Mouse (Mus musculus) frontal cortex, postnatal 36 days (tissue): ENCODE data around the gene Zfp953.
A peak's percentile ranks its signal among the peaks of the same experiment; 100 is the strongest.
"Not testable (repeated sequence)": the region's sequence is repeated elsewhere in the genome, so short reads cannot be mapped to it uniquely, and the experiment has no call there.

Source experiments
- DNase-seq, 2 experiments: peaks; one replicate each; pipeline ENCODE4 v3.0.0; 2022; ENCODE audit warnings: low spot score in 2 of 2

Zfp953 gene

DNA sequence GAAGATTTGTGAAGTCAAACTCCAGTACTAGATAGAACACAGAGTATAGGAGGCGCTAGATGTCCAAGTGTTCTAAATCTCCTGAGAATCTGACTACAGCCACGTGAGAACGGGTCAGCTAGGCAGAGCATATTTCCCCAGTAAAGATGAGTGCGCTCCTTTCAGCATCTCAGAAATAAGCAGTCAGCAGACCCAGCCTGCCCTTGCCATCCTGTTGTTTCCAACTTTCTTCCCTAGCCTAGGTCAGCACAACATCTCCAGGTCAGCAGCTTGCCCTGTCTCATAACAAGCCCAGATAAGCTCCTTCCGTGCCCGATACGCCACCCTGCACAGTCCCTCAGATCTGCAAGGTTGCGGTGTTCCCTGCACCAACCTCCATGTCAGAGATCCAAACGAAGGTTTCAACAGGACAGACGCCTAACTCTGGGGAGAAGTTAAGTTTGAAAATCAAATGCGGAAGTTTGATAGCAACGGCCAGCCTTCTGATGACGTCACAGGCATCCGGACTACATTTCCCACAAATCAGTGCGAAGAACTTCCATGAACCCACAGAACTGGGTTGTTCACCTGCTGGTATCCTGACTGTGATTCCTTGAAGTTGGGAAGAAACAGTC is at the start of gene Zfp953, which contains the start of gene Gm28044:
TSS of gene Zfp953 (minus strand) at position 475 of the 614 bp plus-strand sequence.
TSS of gene Gm28044 (minus strand) at position 406 of the 614 bp plus-strand sequence.
- DNase-seq: peak; percentile 91 to 96

DNA sequence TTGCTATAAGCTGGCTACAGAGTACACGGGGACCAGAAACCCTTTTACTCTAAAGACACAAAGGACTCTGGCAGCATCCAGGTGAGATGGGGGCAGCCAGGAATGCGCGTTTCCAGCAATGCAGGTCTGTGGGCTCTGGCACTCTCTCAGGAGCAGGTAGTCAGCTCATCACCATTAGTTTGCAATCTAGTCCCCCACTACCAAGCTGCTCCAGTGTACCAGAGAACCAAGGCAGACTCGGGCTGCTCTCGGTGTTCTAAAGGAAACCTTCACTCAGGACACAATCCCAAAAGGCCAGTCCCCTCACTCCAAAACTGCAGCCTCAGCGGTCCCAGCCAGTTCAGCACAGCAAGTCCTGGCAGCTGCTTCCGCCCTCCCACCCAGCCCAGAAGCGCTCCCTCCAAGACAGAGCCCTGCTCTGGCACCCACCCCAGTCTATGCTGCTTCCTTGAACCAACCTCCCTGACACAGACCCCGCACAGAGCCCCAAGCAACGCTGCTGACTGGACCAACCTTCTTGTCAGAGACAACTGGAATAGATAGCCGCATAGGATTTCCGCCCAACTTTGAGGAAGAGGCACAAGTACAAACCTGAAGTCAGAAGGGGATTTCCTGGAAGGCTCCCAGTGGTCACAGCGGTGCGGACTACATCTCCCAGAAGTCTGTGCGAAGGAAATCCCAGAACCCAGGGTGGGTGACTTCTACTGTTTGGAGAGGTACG is 38.9 kb upstream of the Zfp953 start, which contains the start of gene Zfp429:
TSS of gene Zfp429 (minus strand) at position 637 of the 721 bp plus-strand sequence.
- DNase-seq: peak; percentile 72 to 79

DNA sequence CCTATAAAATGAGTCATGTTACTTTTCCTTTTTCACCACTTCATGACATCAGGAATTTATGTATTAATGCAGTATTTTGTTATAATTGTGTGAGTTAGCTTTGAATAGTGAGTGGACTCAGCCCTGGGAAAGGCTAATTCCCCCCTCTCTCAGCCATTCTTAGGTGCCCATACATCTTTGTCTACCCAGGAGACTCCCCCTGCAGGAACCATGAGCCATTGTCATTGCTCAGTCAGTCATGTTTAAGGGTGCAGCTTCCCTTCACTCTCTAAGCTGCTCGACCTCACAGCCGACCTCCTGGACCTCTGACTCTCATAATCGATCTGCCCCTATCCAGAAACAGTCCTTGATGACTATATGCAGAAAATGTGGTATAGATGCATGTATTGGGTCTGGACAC is 15.8 kb upstream of the Zfp953 start:
- DNase-seq: not testable (repeated sequence)

DNA sequence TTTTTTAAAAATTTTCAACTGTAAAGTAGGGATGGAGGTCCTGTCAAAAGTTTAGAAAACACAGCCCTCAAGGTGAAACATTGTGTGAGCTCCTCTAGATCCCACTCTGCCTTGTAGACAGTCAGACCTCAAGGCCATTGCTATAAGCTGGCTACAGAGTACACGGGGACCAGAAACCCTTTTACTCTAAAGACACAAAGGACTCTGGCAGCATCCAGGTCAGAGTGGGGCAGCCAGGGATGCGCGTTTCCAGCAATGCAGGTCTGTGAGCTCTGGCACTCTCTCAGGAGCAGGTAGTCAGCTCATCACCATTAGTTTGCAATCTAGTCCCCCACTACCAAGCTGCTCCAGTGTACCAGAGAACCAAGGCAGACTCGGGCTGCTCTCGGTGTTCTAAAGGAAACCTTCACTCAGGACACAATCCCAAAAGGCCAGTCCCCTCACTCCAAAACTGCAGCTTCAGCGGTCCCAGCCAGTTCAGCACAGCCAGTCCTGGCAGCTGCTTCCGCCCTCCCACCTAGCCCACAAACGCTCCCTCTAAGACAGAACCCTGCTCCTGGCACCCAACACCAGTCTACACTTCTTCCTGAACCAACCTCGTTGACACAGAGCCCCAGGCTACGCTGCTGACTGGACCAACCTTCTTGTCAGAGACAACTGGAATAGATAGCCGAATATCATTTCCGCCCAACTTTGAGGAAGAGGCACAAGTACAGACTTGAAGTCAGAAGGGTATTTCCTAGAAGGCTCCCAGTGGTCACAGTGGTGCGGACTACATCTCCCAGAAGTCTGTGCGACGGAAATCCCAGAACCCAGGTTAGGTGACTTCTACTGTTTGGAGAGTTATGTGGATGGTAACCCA is 14.9 kb upstream of the Zfp953 start, which contains the start of the genes Gm28041 and Zfp456:
TSS of gene Gm28041 (minus strand) at position 684 of the 862 bp plus-strand sequence.
TSS of gene Zfp456 (minus strand) at position 761 of the 862 bp plus-strand sequence.
- peak; percentile 44 to 63 for DNase-seq

DNA sequence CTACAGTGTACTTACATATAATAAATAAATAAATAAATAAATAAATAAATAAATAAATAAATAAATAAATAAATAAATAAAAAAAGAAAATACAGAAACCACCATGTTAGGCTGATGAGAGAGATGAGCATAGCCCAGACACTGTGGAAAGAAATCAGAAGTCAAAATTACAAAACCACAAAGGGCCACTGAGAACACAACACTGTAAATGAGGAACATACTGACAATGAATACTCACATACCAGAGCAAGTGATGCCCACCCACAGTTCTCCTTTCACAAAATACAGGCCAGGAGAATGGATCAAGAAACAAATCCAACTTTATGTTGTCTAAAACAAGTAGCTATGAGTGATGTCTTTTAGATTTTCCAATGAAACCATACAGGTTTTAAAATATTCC is 8.6 kb downstream of the Zfp953 start:
- no peak for DNase-seq

DNA sequence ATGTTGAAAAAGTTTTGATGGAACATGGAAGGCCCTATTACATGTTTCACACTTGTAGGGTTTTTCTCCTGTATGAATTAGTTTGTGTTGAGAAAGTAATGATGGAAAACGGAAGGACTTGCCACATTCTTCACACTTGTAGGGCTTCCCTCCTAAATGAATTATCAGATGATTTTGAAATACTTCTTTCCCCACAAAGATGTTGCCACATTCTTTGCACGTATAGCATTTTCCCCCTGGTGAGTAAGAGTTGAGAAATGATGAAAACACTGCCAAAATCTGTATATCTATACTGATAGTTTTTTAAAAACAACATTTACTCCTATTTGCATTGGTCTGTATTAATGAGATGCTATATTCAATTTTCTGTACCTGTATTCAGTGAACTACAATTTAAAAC is 17.0 kb downstream of the Zfp953 start:
- no peak for DNase-seq

DNA sequence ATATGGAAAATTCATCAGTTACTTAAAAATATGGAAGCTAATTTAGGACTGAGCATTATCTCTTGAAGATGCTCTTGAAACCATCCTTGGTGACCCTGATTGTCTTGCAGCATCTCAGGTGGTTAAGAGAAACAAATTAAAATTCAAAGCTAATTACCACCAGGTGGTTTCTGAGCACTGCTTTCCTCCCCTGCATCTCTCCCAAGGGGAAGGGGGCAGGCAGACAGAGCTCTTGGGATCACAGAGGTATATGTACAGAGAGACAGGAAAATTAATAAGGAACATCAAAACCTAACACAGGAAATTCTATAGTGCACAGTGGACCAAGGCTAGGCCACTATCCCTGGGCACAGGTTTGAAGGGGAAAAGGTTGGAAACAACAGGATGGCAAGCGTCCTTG is 27.5 kb downstream of the Zfp953 start:
- peak in 1 of 2 experiments; percentile 1 for DNase-seq

DNA sequence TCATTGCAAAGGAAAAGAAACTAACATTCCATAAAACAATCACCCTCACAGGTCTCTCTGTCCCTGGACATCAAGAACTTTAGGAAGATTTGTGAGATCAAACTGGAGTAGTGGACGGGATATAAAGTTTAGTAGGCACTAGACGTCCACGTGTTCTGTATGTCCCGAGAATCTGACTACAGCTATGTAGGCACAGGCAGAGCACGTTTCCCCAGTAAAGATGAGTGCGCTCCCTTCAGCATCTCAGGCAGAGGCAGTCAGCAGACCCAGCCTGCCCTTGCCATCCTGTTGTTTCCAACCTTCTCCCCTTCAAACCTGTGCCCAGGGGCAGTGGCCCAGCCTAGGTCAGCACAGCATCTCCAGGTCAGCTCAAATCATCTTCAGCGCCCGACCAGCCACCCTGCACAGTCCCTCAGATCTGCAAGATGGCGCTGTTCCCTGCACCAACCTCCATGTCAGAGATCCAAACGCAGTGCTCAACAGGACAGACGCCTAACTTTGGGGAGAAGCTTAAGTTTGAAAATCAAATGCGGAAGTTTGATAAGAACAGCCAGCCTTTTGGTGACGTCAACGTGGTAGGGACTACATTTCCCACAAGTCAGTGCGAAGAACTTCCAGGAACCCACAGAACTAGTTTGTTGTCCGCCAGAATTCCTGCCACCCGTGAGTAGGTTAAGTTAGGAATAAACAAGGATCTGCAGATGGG is 28.2 kb downstream of the Zfp953 start, which contains the start of gene Zfp595:
TSS of gene Zfp595 (minus strand) at position 552 of the 706 bp plus-strand sequence.
- DNase-seq: peak; percentile 78 to 92

DNA sequence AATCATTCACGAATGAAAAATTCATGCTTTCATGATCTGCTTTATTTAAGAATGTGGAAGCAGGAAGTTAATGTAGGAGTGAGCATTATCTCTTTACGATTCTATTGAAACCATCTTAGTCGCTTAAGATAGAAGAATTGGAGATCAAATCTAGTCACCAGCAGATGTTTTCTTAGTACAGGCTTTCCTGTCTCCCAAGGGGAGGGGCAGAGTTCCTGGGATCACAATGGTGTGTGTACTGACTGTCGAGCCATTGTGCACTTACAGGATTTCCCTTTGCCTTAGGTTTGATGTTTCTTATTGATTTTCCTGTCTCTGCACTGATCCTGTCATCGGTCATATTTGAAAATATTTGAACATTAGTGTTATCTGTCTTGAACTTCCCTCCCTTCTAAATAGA is 53.7 kb downstream of the Zfp953 start:
- DNase-seq: no peak

DNA sequence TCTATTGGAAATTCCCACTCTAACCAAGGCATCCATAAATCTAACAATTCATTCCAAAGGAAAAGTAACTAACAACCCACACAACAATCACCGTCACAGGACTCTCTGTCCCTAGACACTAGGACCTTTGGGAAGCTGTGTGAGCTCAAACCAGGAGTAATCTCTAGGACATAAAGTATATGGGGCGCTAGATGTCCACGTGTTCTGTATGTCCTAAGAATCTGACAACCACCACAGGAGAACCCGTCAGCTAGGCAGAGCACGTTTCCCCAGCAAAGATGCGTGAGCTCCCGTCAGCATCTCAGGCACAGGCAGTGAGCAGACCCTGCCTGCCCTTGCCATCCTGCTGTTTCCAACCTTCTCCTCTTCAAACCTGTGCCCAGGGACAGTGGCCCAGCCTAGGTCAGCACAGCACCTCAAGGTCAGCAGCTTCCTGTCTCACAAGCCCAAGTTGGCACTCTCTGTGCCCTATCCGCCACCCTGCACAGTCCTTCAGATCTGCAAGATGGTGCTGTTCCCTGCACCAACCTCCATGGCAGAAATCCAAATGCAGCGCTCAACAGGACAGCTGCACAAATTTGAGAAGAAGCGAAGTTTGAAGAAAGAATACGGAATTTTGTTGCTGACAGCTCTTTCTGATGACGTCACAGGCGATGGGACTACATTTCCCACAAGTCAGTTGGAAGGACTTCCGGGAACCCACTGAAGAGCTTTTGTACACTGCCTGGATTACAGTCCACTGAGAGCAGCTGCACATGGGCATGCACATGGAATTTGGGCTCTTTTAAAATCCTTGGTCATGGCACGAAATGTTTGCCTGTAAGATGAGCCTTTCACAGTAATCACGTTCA is 54.4 kb downstream of the Zfp953 start, which contains the start of gene Zfp457:
TSS of gene Zfp457 (minus strand) at position 664 of the 851 bp plus-strand sequence.
- DNase-seq: peak; percentile 91 to 97
